Mouse (Mus musculus): ENCODE data around the gene Olfr777. TPM values are rescaled to one million over a fixed set of nuclear protein-coding genes. Genes with fewer than 3 reads are reported as not detected.
"Not testable (repeated sequence)": the region's sequence is repeated elsewhere in the genome, so short reads cannot be mapped to it uniquely, and the experiment has no call there.

Olfr777 gene
- total RNA-seq (2015; ENCODE audit: low replicate concordance) = not detected in 2 replicates
- not detected in 2 replicates for total RNA-seq (2017; ENCODE audit: low replicate concordance)

DNA sequence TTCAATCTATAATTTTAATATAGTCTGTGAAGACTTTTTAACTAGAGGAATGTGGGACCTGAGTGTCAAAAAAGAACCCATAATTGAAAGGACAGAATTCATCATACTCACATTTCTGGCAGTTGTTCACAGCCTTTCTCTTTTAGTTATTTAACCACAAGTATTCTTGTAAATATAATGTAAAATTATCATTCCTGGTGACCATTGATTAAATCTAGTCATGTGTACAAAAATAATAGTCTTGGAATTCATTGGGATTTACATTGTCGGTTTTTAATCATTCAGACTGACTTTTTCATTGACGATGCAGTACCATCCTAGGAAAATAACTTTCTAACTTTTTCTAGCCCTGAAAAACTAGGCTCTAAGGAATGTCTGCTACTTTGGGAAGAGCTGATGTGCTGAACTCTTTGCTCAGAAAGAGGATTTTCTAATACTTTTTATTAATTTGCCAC, at the start of gene Olfr777:
Olfr777 (minus strand) TSS at position 405 of the 455 bp plus-strand sequence.
- no peak for ATAC-seq (replicated peaks; ENCODE audit: low FRiP score, poor library complexity, severe bottlenecking)

DNA sequence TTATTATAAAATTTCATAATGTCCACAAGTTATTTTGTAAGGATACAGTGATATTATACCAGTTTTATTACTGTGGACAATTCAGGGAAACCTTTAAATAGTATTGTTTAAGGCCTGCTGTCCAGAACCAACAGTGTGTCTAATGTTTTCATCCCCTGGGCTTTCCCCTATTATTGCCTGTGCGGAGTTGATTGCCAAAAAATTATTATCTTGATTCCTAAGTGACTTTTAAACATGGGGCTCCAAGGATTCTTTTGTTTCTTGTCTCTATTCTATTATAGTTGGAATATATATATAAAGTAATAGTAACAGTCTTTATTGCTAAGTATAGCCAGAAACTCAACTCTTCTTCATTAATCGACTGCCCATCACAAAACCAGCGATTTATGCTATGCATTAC, 46.5 kb upstream of the Olfr777 start, which contains the start of gene Olfr780:
Olfr780 (plus strand) TSS at position 301 of the 400 bp plus-strand sequence.
- ATAC-seq (replicated peaks; ENCODE audit: low FRiP score, poor library complexity, severe bottlenecking) = no peak

GRCm38 (mm10) chr10:129313521-129313920, 42.2 kb upstream of the Olfr777 start:
- ATAC-seq (replicated peaks; ENCODE audit: low FRiP score, poor library complexity, severe bottlenecking) = not testable (repeated sequence)

DNA sequence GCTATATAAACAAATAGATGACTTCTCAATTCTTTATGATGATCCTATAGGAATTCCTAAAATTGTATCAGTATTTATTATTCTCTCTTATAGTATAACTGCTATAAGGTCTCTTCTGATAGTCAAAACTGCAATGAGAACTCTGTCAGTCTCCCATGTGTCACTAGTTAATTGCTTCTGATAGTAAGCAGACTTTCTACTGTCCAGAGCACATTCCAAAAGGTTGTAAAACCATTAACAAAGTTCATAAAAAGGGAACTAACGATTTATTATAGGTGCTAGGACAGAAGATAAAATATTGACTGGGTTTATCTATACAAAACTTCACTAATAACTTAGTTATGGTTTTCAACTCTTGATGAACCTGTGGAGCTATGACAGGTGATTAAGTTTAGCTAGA, 41.7 kb upstream of the Olfr777 start:
- ATAC-seq (replicated peaks; ENCODE audit: low FRiP score, poor library complexity, severe bottlenecking) = not testable (repeated sequence)

DNA sequence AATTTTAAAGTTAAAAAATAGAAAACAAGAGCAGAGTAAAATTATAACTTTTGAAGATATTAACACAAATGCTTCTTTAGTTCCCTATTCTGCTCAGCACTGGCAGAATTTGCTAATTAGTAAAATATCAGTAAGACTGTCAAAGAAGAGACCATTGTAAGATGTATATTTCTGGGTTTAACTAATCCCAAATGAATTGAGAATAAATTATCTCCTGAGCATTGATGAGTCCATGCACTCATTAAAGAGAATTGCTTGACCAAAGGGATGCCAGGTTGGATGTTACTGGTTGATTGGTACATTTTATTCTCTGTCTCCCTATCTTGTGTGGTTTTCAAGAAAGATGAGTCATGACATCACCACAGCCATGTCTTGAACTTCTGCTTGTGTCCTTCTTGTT, 12.5 kb downstream of the Olfr777 start, which contains the start of gene Olfr776:
Olfr776 (plus strand) TSS at position 301 of the 400 bp plus-strand sequence.
- no peak for ATAC-seq (replicated peaks; ENCODE audit: low FRiP score, poor library complexity, severe bottlenecking)

- ATAC-seq (replicated peaks; ENCODE audit: low FRiP score, poor library complexity, severe bottlenecking) = no peak
Observed at GRCm38 (mm10) chr10:129248112-129248511, 23.2 kb downstream of the Olfr777 start, which contains the start of gene Olfr775. Olfr775 (plus strand) TSS chr10:129248412.

GRCm38 (mm10) chr10:129235904-129236303, 35.4 kb downstream of the Olfr777 start, which contains the start of gene Olfr774:
Olfr774 (plus strand) TSS chr10:129236204.
- no peak for ATAC-seq (replicated peaks; ENCODE audit: low FRiP score, poor library complexity, severe bottlenecking)

DNA sequence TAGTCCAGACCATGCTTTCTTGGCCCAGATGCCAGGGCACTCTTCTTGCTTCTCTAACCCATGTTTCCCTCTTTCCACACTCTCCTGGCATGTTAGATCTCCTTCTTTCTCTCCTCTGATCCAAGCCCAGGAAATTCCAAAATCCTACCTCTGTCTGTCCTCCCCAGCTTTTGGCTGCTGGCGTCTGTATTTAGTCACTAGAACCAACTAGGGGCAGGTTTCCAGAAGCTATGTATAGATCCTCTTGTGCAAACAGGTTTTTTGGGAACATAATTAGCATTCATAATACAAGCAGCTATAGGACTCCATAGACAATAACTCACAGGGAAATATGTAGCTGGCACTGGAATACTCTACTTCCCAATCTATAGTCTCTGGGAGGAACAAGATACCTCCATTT, 40.5 kb downstream of the Olfr777 start:
- ATAC-seq (replicated peaks; ENCODE audit: low FRiP score, poor library complexity, severe bottlenecking) = no peak

Other genes with a start within 250 kb of the Olfr777 start
- not detected in 2 replicates for gene Olfr764-ps1, start 231.6 kb downstream of the Olfr777 start, total RNA-seq (2015; ENCODE audit: low replicate concordance)
- not detected in 2 replicates for gene Olfr764-ps1, start 231.6 kb downstream of the Olfr777 start, total RNA-seq (2017; ENCODE audit: low replicate concordance)
- not detected in 2 replicates for gene Olfr765, start 221.5 kb downstream of the Olfr777 start, total RNA-seq (2015; ENCODE audit: low replicate concordance)
- gene Olfr765, start 221.5 kb downstream of the Olfr777 start, total RNA-seq (2017; ENCODE audit: low replicate concordance) = not detected in 2 replicates
- not detected in 2 replicates for gene Olfr766-ps1, start 202.5 kb downstream of the Olfr777 start, total RNA-seq (2015; ENCODE audit: low replicate concordance)
- not detected in 2 replicates for gene Olfr766-ps1, start 202.5 kb downstream of the Olfr777 start, total RNA-seq (2017; ENCODE audit: low replicate concordance)
- gene Olfr767, start 188.6 kb downstream of the Olfr777 start, total RNA-seq (2015; ENCODE audit: low replicate concordance) = not detected in 2 replicates
- gene Olfr767, start 188.6 kb downstream of the Olfr777 start, total RNA-seq (2017; ENCODE audit: low replicate concordance) = not detected in 2 replicates
- gene Olfr768, start 172.1 kb downstream of the Olfr777 start, total RNA-seq (2015; ENCODE audit: low replicate concordance) = not detected in 2 replicates
- not detected in 2 replicates for gene Olfr768, start 172.1 kb downstream of the Olfr777 start, total RNA-seq (2017; ENCODE audit: low replicate concordance)
- not detected in 2 replicates for gene Olfr769, start 153.6 kb downstream of the Olfr777 start, total RNA-seq (2015; ENCODE audit: low replicate concordance)
- gene Olfr769, start 153.6 kb downstream of the Olfr777 start, total RNA-seq (2017; ENCODE audit: low replicate concordance) = not detected in 2 replicates
- not detected in 2 replicates for gene Olfr770, start 132.5 kb downstream of the Olfr777 start, total RNA-seq (2015; ENCODE audit: low replicate concordance)
- not detected in 2 replicates for gene Olfr770, start 132.5 kb downstream of the Olfr777 start, total RNA-seq (2017; ENCODE audit: low replicate concordance)
- not detected in 2 replicates for gene Olfr771, start 106.7 kb downstream of the Olfr777 start, total RNA-seq (2015; ENCODE audit: low replicate concordance)
- not detected in 2 replicates for gene Olfr771, start 106.7 kb downstream of the Olfr777 start, total RNA-seq (2017; ENCODE audit: low replicate concordance)
- not detected in 2 replicates for gene Olfr772, start 93.6 kb downstream of the Olfr777 start, total RNA-seq (2015; ENCODE audit: low replicate concordance)
- not detected in 2 replicates for gene Olfr772, start 93.6 kb downstream of the Olfr777 start, total RNA-seq (2017; ENCODE audit: low replicate concordance)
- gene Olfr773, start 84.1 kb downstream of the Olfr777 start, total RNA-seq (2015; ENCODE audit: low replicate concordance) = not detected in 2 replicates
- gene Olfr773, start 84.1 kb downstream of the Olfr777 start, total RNA-seq (2017; ENCODE audit: low replicate concordance) = not detected in 2 replicates
- not detected in 2 replicates for gene Olfr774, start 35.3 kb downstream of the Olfr777 start, total RNA-seq (2015; ENCODE audit: low replicate concordance)
- gene Olfr774, start 35.3 kb downstream of the Olfr777 start, total RNA-seq (2017; ENCODE audit: low replicate concordance) = not detected in 2 replicates
- not detected in 2 replicates for gene Olfr775, start 23.1 kb downstream of the Olfr777 start, total RNA-seq (2015; ENCODE audit: low replicate concordance)
- not detected in 2 replicates for gene Olfr775, start 23.1 kb downstream of the Olfr777 start, total RNA-seq (2017; ENCODE audit: low replicate concordance)
- gene Olfr776, start 12.4 kb downstream of the Olfr777 start, total RNA-seq (2015; ENCODE audit: low replicate concordance) = not detected in 2 replicates
- gene Olfr776, start 12.4 kb downstream of the Olfr777 start, total RNA-seq (2017; ENCODE audit: low replicate concordance) = not detected in 2 replicates
- not detected in 2 replicates for gene Olfr780, start 46.6 kb upstream of the Olfr777 start, total RNA-seq (2015; ENCODE audit: low replicate concordance)
- gene Olfr780, start 46.6 kb upstream of the Olfr777 start, total RNA-seq (2017; ENCODE audit: low replicate concordance) = not detected in 2 replicates
- not detected in 2 replicates for gene Olfr781, start 57.4 kb upstream of the Olfr777 start, total RNA-seq (2015; ENCODE audit: low replicate concordance)
- gene Olfr781, start 57.4 kb upstream of the Olfr777 start, total RNA-seq (2017; ENCODE audit: low replicate concordance) = not detected in 2 replicates
- not detected in 2 replicates for gene Olfr782, start 77.4 kb upstream of the Olfr777 start, total RNA-seq (2015; ENCODE audit: low replicate concordance)
- gene Olfr782, start 77.4 kb upstream of the Olfr777 start, total RNA-seq (2017; ENCODE audit: low replicate concordance) = not detected in 2 replicates
- gene Olfr784, start 112.6 kb upstream of the Olfr777 start, total RNA-seq (2015; ENCODE audit: low replicate concordance) = 0.42 TPM in 1 of 2 replicates, not detected in the other
- gene Olfr784, start 112.6 kb upstream of the Olfr777 start, total RNA-seq (2017; ENCODE audit: low replicate concordance) = not detected in 2 replicates
- not detected in 2 replicates for gene Olfr785, start 133.9 kb upstream of the Olfr777 start, total RNA-seq (2015; ENCODE audit: low replicate concordance)
- not detected in 2 replicates for gene Olfr785, start 133.9 kb upstream of the Olfr777 start, total RNA-seq (2017; ENCODE audit: low replicate concordance)
- not detected in 2 replicates for gene Olfr786, start 155.8 kb upstream of the Olfr777 start, total RNA-seq (2015; ENCODE audit: low replicate concordance)
- not detected in 2 replicates for gene Olfr786, start 155.8 kb upstream of the Olfr777 start, total RNA-seq (2017; ENCODE audit: low replicate concordance)
- not detected in 2 replicates for gene Olfr787, start 190.4 kb upstream of the Olfr777 start, total RNA-seq (2015; ENCODE audit: low replicate concordance)
- not detected in 2 replicates for gene Olfr787, start 190.4 kb upstream of the Olfr777 start, total RNA-seq (2017; ENCODE audit: low replicate concordance)
- gene Olfr788, start 199.5 kb upstream of the Olfr777 start, total RNA-seq (2015; ENCODE audit: low replicate concordance) = not detected in 2 replicates
- gene Olfr788, start 199.5 kb upstream of the Olfr777 start, total RNA-seq (2017; ENCODE audit: low replicate concordance) = not detected in 2 replicates
- not detected in 2 replicates for gene Olfr789, start 213.3 kb upstream of the Olfr777 start, total RNA-seq (2015; ENCODE audit: low replicate concordance)
- gene Olfr789, start 213.3 kb upstream of the Olfr777 start, total RNA-seq (2017; ENCODE audit: low replicate concordance) = not detected in 2 replicates
- gene Olfr790, start 227.0 kb upstream of the Olfr777 start, total RNA-seq (2015; ENCODE audit: low replicate concordance) = not detected in 2 replicates
- not detected in 2 replicates for gene Olfr790, start 227.0 kb upstream of the Olfr777 start, total RNA-seq (2017; ENCODE audit: low replicate concordance)

All from erythroid progenitor cell, adult 5-6 weeks (primary cell).